Mouse (Mus musculus): ENCODE measurements around the gene Acaca. TPM values are rescaled to one million over a fixed set of nuclear protein-coding genes. Genes with fewer than 3 reads are reported as not detected.
"Not testable (repeated sequence)": the region's sequence is repeated elsewhere in the genome, so short reads cannot be mapped to it uniquely, and the experiment has no call there.

The Acaca gene
- total RNA-seq, 2 experiments from 2014 or later = 84.5 to 85.3 TPM

- intact Hi-C loops (cut with DNase I) = no loop called here
- DNase-seq (ENCODE audit: low spot score in 2 of 2) = no peak
These were observed 163.8 kb downstream of the Acaca start for GRCm38 (mm10) chr11:84293288-84293687.

GRCm38 (mm10) chr11:84296337-84296736 is 166.9 kb downstream of the Acaca start:
- no peak for DNase-seq (ENCODE audit: low spot score in 2 of 2)
- intact Hi-C loops (cut with DNase I) = no loop called here

GRCm38 (mm10) chr11:84305474-84305873 is 176.0 kb downstream of the Acaca start:
- no peak for DNase-seq (ENCODE audit: low spot score in 2 of 2)
- intact Hi-C loops (cut with DNase I) = no loop called here

DNA sequence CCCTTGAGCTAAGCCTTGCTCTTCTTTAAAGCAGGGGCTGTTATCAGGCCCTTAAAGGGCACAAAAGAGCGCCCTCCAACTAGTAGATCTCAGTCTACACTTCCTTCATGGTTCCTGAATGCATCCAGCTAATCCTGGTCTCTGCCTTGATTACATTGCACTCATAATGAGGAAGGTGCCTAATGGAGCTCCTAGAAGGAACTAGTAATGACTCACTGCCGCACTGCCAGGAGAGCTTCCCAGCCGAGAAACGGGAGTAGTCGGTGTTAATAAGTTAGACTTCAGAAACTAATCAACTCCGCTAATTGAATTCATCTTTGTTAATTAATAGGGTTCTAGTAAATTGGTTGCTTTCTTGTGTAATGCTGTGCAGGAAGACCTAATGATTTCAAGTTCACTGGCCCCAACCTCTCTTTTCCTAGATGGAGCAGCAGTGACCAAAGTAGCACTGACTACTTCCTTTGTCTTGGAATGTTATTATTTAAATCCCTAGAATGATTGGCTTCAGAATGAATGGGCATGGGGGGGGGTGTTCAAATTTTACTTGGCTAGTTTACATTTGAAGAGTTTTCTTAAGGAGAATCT is 176.8 kb downstream of the Acaca start:
- intact Hi-C loops (cut with DNase I) = no loop called here

GRCm38 (mm10) chr11:84324032-84324752 is 194.7 kb downstream of the Acaca start:
- intact Hi-C loops (cut with DNase I) = no loop called here
- no peak for DNase-seq (ENCODE audit: low spot score in 2 of 2)

More for the DNA sequence above, 176.8 kb downstream of the Acaca start:
- no peak for DNase-seq (ENCODE audit: low spot score in 2 of 2)

DNA sequence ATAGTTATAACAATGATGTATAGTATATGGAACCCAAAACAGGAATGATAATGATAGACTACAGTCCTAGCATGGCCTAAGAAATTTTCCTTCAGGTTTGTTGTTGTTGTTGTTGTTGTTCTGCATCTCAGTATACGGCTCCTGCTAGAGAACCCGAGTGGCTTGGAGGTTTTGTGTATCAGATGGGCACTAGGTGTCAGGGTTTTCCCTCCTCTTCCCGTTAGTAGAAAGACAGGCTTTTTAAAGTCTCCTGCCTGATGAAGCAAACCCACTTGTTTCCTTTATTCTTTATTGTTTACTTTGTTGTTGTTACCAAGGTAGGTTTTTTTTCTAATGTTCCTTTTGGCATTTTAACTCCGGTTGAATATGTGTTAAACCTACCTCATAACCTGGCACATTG is 197.6 kb downstream of the Acaca start:
- DNase-seq (ENCODE audit: low spot score in 2 of 2) = no peak
- intact Hi-C loops (cut with DNase I) = no loop called here

- DNase-seq (ENCODE audit: low spot score in 2 of 2) = no peak
- intact Hi-C loops (cut with DNase I) = no loop called here
These were observed 202.9 kb downstream of the Acaca start for GRCm38 (mm10) chr11:84332384-84332783.

- no peak for DNase-seq (ENCODE audit: low spot score in 2 of 2)
- intact Hi-C loops (cut with DNase I) = no loop called here
These were observed 203.4 kb downstream of the Acaca start for GRCm38 (mm10) chr11:84332860-84333259.

DNA sequence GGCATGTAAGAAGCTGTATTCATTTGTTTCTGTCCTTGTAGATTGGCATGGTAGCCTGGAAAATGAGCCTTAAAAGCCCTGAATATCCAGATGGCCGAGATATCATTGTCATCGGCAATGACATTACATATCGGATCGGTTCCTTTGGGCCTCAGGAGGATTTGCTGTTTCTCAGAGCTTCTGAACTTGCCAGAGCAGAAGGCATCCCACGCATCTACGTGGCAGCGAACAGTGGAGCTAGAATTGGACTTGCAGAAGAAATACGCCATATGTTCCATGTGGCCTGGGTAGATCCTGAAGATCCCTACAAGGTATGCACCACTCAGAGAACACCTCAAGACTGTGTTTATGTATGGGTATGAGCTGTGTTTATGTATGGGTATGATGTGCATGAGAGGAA is 208.8 kb downstream of the Acaca start:
- intact Hi-C loops (cut with DNase I); DNase-seq (ENCODE audit: low spot score in 2 of 2): not testable (repeated sequence)

GRCm38 (mm10) chr11:84340630-84341029 is 211.2 kb downstream of the Acaca start:
- DNase-seq (ENCODE audit: low spot score in 2 of 2) = no peak
- intact Hi-C loops (cut with DNase I) = no loop called here

GRCm38 (mm10) chr11:84344522-84345236 is 215.2 kb downstream of the Acaca start:
- intact Hi-C loops (cut with DNase I) = no loop called here
- DNase-seq (ENCODE audit: low spot score in 2 of 2) = no peak

- no peak for DNase-seq (ENCODE audit: low spot score in 2 of 2)
These were observed 218.3 kb downstream of the Acaca start for GRCm38 (mm10) chr11:84347766-84348165.

DNA sequence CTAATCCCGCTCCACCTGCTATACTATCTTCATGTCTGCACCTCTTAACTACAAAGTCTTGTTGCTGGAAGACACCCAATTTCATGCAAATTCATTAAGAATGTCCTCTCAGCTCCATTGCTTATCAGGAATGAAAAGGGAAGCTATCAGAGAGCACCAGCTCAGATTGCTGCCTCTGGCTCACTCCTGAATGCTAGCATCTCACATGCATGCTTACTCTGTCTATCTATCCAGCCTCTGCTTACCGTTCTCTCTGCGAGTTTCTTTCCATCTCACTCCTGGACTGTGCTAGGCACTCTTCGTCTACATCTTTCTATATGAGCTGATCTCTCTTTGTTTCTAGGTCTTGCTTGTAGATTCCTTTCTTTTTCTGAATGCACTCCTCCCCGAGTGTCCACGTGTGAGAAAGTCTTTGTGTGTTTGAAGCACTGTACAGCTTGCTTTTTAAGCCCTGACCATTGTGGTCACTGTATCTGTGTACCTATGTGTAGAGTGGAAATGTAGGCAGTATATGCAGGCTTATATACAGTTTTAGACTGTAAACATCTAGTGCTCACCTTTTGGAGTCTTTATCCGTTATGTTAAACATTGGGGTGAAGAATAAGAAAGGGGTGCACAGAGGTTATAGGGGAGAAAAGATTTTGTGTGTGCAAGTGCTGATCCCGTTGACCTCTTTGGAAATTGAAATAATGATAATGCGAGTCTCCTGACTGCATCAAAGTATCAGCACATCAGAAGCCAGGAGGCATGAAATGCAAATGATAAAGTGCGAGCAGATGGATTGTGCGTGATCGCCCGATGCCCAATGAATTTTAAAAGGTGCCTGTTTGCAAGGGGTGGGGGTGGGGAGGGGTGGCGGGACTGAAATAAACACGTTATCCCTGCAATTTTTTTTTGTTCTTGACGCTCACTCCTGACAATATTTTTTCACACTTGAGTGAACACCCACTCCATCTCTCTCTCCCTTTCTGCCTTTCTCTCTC is 219.7 kb downstream of the Acaca start:
- intact Hi-C loops (cut with DNase I) = no loop called here
- DNase-seq (ENCODE audit: low spot score in 2 of 2) = no peak

More at GRCm38 (mm10) chr11:84347766-84348165, 218.3 kb downstream of the Acaca start:
- intact Hi-C loops (cut with DNase I) = no loop called here

DNA sequence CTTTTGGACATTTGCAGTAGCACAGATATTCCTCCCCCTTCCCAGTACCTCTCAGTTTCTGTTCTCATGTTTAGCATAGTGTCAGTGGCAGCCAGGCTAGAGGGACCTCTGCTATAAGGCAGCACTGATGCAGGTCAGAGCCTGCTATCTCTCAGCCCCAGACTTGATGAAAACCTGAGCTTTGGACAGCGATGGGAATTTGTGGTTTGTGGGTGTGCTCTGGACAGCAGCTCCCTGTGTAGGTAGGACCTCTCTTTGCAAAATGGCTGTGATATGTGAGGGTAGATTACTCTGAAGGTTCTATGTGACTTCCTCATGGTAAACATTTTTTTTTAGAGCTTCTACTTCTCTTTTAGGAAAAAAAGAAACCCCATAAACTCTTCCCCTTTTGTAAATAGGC is 221.7 kb downstream of the Acaca start:
- intact Hi-C loops (cut with DNase I) = no loop called here
- no peak for DNase-seq (ENCODE audit: low spot score in 2 of 2)

DNA sequence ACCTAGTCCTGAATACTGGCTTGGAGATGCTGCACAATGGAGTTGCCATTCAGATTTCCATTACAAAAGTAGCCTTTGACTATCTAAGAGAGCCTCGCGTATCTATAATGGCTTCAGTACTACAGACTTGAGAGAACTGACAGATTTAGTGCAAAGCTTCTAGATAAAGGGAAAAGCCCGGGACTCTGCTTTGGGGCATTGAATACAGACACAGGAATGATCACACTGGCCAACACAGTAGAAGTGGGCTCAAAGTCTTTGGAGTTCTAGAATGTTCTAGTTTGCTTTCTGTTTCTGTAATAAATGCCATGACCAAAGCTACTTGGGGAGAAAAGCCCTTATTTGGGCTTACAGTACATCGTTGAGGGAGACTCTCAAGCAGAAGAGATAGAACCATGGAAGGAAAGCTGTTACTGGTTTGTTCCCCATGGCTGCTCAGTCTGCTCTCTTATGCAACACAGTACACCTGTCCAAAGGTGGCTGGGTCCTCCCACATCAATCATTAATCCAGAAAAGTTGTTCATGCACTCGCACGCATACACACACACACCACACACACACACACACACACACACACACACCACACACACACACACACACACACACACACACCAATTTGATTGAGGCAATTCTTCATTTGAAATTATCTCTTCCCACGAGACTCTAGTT is 223.7 kb downstream of the Acaca start:
- intact Hi-C loops (cut with DNase I) = no loop called here
- no peak for DNase-seq (ENCODE audit: low spot score in 2 of 2)

DNA sequence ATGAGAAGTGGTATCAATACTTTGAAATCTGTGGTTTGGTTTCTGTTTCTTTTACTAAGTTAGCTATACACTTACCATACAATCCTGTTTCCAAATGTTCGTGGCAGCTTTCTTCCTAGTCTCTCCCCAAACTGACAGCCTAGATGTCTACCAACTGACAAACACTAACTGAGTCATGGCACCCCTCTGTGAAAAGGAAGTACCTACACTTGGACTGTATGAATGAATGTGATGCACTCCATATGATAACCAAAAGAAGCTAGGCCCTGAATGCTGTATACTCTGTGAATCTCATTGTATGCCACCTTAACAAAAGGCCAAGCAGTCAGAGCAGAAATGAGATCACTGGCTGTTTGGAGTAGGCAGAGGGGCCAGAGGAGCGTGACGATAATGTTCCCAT is 227.8 kb downstream of the Acaca start:
- intact Hi-C loops (cut with DNase I) = no loop called here
- no peak for DNase-seq (ENCODE audit: low spot score in 2 of 2)

GRCm38 (mm10) chr11:84357771-84358170 is 228.3 kb downstream of the Acaca start:
- no peak for DNase-seq (ENCODE audit: low spot score in 2 of 2)
- intact Hi-C loops (cut with DNase I) = no loop called here

- DNase-seq (ENCODE audit: low spot score in 2 of 2) = no peak
- intact Hi-C loops (cut with DNase I) = no loop called here
These were observed 232.1 kb downstream of the Acaca start for GRCm38 (mm10) chr11:84361551-84361950.

- DNase-seq (ENCODE audit: low spot score in 2 of 2) = no peak
- intact Hi-C loops (cut with DNase I) = no loop called here
These were observed 233.3 kb downstream of the Acaca start for GRCm38 (mm10) chr11:84362633-84363243.
